Mouse (Mus musculus) adrenal gland, adult 18-20 months (tissue): ENCODE measurements around the gene Mvp. TPM values are rescaled to one million over a fixed set of nuclear protein-coding genes. Genes with fewer than 3 reads are reported as not detected.

Experiments
- DNase-seq, 2 experiments: peaks; one replicate each; pipeline ENCODE4 v3.0.0; 2021 to 2022; ENCODE audit warnings: low spot score in 2 of 2
- long read RNA-seq, 2 experiments: library from polyadenylated mRNA; stranded (forward); transcript quantifications; one replicate each; pipeline ENCODE4 v2.0.0; 2021
- total RNA-seq, 2 experiments: library from RNA; stranded (reverse); gene quantifications; 1 replicate in 1 of 2; 2 replicates in 1 of 2; pipeline ENCODE4 v1.2.3; 2021

Mvp gene
- 100 to 1,000 TPM in 1 of 2 experiments, 10 to 100 TPM in 1; 92.6 to 135 TPM for total RNA-seq
- long read RNA-seq, experiment 1, transcript Mvp-202 (15 exons, 2,837 nt) = major isoform, 104 of 129 reads
- long read RNA-seq, experiment 1, partial matches to known transcripts = 17 of 129 reads
- long read RNA-seq, experiment 1, other reads (novel, unspliced or antisense) = 8 of 129 reads
- long read RNA-seq, experiment 2, full-length matches to known transcripts = 347 of 520 reads
- long read RNA-seq, experiment 2, partial matches to known transcripts = 161 of 520 reads
- long read RNA-seq, experiment 2, other reads (novel, unspliced or antisense) = 12 of 520 reads

- DNase-seq = peak; percentile 66 to 70
These were observed at the start of gene Mvp for GRCm38 (mm10) chr7:127014320-127014719. Gene Mvp (minus strand): TSS chr7:127014621.

- no peak for DNase-seq
These were observed 40.7 kb upstream of the Mvp start for GRCm38 (mm10) chr7:127055026-127055585.

- DNase-seq = peak; percentile 85 to 89
These were observed 27.6 kb upstream of the Mvp start, which contains the start of gene Kif22 for GRCm38 (mm10) chr7:127041851-127042672. Gene Kif22 (minus strand): TSS chr7:127042471.

GRCm38 (mm10) chr7:127031244-127031643, 16.8 kb upstream of the Mvp start:
- DNase-seq = no peak

- no peak for DNase-seq
These were observed 15.8 kb upstream of the Mvp start for GRCm38 (mm10) chr7:127030172-127030571.

GRCm38 (mm10) chr7:127027885-127028284, 13.5 kb upstream of the Mvp start:
- no peak for DNase-seq

GRCm38 (mm10) chr7:127026984-127027726, 12.7 kb upstream of the Mvp start, which contains the start of gene Maz:
Gene Maz (minus strand): TSS chr7:127027037.
- peak; percentile 98 for DNase-seq

- peak in 1 of 2 experiments; percentile 80 for DNase-seq
These were observed 12.2 kb upstream of the Mvp start for GRCm38 (mm10) chr7:127026616-127026983.

GRCm38 (mm10) chr7:127026161-127026600, 11.8 kb upstream of the Mvp start:
- DNase-seq = peak; percentile 52 to 65

GRCm38 (mm10) chr7:127025556-127026160, 11.2 kb upstream of the Mvp start:
- DNase-seq = peak; percentile 59 to 67

GRCm38 (mm10) chr7:127024755-127025555, 10.5 kb upstream of the Mvp start:
- DNase-seq = peak; percentile 21 to 65

- peak in 1 of 2 experiments; percentile 25 for DNase-seq
These were observed 9.7 kb upstream of the Mvp start for GRCm38 (mm10) chr7:127023896-127024690.

GRCm38 (mm10) chr7:127023272-127023691, 8.9 kb upstream of the Mvp start:
- DNase-seq = no peak

- no peak for DNase-seq
These were observed 8.3 kb upstream of the Mvp start for GRCm38 (mm10) chr7:127022528-127023271.

- no peak for DNase-seq
These were observed 7.4 kb upstream of the Mvp start for GRCm38 (mm10) chr7:127021563-127022527.

- DNase-seq = peak in 1 of 2 experiments; percentile 34
These were observed 6.6 kb upstream of the Mvp start, which contains the start of the genes Gm42742 and Prrt2 for GRCm38 (mm10) chr7:127020901-127021562. Gene Gm42742 (minus strand): TSS chr7:127021097. Gene Prrt2 (minus strand): TSS chr7:127021211.
